Mouse (Mus musculus) left cerebral cortex, postnatal 14 days (tissue): ENCODE results near the gene Nme3. TPM values are rescaled to one million over a fixed set of nuclear protein-coding genes. Genes with fewer than 3 reads are reported as not detected.

Experiments
- DNase-seq, 2 experiments: peaks; one replicate each; pipeline ENCODE4 v3.0.0; 2021 to 2022; ENCODE audit warnings: low spot score in 2 of 2, mixed read lengths in 1 of 2
- intact Hi-C: fragments of 180-260 bp; cut with DNase I; formaldehyde crosslinking; loops from one replicate; pipeline ENCODE4 v1.15.1; 2025
- total RNA-seq, 2 experiments: library from RNA; stranded (reverse); gene quantifications; 2 replicates each; pipeline ENCODE4 v1.2.3; 2021

Nme3 gene
- total RNA-seq, 2 experiments from 2014 or later = 40.3 to 44.6 TPM

DNA sequence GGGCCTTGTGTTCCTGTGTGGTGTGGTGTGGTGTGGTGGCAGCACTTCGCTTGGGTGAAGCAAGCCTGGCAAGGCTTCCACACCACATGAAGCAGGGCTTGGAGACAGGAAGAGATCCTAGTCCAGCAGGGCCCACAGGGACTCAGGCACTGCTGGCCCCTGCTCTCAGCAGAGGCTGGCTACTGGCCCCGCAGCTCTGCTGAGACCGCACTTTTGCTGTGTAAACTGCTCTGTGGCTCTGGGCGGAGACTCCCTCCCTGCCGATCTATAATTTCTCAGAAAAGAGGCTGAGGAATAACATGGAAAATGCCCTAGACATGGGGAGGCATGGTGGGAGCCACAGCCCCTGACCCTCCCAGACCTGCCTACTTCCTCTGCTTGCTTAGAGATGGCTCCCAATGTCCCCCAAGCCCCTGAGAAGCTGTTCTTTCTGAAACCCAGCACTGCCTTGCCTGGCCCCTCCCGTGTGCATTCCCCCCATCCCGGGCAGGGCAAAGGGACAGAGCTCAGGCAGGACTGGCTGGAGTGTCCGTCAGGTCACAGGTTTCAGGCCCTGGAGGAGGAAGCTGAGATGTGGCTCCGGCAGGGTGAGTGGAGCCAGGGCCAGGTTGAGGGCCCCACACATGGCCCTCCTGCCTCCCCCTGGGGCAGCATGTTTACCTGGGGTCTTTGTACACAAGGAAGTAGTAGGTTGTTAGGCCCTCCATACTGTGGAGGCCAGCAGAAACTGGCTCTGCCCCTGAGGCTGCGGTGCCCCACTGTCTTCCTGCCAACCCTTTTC, 18.8 kb upstream of the Nme3 start:
- DNase-seq = no peak
- intact Hi-C loops = no loop called here

DNA sequence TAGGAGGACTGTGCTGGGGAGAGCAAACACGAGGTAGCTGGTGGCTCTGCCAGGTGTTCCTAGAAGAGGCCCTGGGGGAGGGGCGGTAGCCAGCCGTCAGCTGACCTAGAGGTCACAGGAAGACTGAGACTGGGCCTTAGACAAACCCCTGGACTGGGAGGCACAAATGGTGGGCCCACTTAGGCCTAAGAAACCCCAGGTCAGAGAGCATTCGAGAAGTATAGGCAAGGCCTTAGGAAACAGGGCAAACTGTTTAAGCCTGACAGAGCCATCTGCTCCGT, 18.2 kb upstream of the Nme3 start:
- intact Hi-C loops = no loop called here
- no peak for DNase-seq

DNA sequence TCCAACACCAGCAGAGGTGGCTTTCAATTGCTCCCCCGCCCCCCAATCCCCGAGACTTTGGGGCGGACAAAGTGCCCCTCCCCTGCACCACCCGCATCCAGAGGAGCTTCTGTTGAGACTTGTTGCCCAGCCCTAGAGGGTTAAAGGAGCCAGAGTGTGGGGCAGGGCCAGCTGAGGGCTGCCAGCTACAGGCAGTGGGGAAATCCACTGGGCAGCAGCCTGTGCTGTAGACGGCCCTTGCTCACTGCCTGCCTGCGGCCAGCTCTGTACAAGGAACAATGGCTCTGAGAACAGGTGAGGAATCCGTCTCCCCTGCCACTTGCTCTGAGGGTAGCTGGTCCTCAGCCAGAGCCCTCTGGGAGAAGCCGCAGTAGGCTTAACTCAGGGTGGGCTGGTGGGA, 17.8 kb upstream of the Nme3 start:
- intact Hi-C loops = no loop called here
- DNase-seq = no peak

DNA sequence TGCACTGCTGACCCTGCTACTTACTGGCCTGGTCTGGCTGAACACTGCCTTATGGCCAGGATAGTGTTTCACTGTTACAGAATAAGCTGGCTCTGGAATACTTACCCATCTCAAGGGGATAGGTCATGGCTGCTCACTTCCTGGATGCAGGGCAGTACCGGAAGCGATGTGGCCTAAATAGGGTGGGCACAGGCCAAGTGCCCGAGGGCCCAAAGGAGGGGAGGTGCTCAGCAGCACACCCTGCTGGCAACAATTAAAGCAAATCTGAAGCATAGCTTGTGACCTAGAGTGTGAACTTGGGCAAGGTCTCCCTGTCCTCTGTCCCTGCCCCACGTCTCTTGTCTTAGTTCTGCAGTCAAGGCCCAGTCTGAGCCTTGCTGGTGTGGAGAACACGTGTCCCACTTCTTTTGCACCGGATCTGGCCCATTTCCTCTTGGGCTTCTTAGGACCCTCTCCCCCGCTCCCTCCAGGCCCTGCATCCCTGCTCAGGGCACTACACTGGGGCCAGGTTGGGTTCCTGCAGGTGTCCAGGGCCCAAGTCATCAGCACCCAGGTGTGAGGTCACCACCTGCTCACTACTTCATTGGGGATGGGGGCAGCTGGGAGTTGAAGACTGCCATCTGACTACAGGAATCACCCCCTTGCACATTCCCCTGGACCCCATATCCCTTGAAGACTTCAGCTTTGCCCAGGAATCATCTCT, 14.4 kb upstream of the Nme3 start:
- no peak for DNase-seq
- intact Hi-C loops = loop anchor here (5.0 kb wide), 1 partner anchor 135 kb away; no protein-coding TSS in a partner anchor

DNA sequence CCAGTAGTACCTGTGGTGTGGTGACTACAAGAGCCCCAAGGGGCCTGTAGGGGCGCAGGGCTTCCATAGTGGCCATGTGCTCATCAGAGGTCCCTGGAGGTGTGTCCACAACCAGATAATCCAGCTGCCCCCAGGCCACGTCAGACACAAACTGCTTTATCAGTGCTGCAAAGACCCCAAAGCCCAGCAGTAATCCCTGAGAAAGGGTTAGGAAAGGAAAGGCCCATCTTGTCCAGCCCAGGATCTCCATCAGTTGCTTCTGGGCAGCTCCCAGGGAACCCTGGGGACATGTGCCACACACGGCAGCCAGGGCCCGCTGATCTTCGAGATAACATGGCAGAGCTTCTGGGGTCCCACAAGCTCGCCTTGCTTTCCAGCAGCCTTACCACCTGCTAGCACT, 11.9 kb upstream of the Nme3 start:
- intact Hi-C loops = loop anchor here (5.0 kb wide), 1 partner anchor 137 kb away; no protein-coding TSS in a partner anchor
- DNase-seq = no peak

DNA sequence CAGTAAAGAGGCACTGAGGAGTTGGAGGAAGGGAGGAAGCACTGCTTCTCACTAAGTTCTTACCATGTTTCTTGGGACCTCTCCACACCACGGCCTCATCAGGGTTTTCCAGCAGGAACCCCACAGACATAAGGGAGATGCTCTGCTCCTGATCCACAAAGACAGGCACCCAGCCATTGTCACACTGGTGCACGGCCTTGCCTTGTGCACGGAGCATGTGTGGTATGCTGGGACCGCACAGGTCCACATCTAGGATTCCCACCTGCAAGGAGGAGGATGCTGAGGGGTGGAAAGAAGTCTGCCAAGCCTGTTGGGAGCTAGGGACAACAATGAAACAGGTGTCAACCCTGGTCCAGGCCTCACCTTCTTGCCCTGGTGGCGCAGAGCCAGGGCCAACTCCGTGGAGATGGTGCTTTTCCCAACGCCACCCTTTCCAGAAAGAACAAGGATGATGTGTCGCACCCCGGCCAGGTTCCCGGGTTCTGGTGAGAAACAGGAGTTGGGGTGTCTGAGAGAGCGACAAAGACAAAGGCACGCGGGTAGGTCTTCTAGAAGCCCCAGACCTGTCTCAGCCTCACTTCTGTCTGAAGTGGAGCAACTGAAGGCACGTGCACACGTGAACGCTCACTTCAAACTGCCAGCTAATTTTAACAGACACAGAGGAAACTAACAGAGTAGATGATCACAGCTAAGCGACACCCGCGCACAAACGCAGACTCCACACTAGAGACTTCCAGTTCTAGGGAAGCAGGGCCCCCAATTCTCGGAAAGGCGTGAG, 10.8 kb upstream of the Nme3 start:
- no peak for DNase-seq
- intact Hi-C loops = no loop called here

DNA sequence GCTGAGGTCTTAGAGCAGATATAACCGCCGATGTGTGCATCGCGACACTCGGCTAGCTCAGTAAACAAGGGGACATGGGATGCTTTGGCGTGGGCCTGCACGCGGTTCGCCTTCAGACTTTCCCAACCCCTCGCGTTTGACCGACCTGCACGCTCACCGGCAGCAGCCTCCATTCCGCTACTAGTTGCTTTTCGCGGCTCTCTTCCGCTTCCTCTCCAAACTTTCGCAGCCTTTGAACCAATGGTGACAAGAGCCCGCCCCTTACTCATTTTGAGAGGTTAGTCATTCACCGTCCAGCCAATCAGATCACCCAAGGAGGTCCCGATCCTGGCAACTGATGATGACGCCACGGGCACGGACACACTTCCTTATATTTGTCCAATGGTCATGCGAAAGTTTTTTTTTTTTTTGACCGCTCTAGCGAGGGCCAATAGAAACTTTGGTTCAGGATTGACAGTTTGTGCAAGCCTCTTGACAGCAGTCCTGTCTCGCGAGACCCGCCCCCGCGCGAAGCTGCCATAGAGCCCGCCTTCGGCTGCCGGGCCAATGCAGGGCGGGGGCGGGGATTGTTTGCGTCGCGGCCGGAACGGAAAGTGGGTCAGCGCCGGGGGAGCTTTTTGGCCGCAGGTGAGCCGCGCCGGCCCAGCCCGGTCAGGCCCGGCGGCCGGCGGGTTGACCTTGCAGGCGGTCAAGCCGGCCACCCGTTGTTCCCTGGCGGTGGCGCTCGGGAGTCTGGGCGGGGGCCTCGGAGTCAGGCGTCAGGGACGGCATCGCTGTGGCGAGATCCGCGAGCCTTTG, 10.0 kb upstream of the Nme3 start, which contains the start of the genes Nubp2 and Spsb3:
Nubp2 (minus strand) TSS at position 216 of the 798 bp plus-strand sequence.
Spsb3 (plus strand) TSS at position 510 of the 798 bp plus-strand sequence.
- peak; percentile 99 to 100 for DNase-seq
- intact Hi-C loops = no loop called here

DNA sequence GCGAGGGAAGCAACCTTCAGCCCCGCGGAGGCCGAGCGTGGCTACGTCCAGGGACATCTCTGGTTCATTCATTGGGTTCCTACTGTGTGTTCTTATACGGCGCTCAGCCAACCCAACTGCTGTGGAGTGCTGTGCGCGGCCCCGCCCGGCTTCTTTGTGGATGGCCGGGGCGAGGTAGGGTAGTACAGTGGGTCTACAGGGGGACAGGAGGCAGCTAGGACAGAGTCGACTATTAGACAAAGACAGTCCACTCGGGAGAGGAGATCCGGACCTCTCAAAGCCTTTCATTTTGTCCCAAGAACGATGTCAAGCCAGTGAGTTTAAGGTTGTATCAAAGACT, 9.4 kb upstream of the Nme3 start:
- no peak for DNase-seq
- intact Hi-C loops = no loop called here

DNA sequence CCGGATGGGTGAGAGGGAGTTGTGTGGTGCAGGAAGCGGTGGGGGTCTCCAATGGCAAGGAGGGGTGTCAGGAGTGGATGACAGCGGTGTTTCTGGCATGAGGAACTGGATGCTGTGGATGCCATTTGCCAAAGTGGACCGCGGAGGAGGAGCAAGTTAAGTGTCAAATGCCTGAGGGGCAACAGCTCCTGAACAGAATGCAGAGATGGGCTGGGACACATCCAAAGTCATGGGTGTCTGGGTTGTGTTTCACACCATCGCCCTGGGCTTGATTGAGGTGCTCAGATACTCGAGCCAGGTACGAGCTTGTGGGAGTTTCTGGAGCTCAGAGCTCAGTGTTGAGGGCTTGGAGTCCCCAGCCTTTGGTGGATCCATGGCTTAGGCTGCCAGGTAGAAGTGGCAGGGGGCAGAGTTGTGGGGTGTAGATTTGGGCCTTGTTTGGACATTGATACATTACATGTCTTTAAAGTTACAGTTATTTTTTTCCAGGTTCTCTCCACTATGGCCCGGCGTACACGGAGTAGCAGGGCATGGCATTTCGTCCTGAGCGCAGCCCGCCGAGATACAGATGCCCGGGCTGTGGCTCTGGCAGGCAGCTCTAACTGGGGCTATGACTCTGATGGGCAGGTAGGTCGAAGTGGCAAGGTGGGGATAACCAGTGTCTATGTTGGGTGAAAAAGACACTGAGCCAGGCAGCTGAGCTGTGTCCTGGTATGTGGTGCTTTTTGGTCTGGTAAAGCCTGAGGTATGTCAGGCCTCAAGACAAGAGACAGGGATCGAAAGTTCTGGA, 8.8 kb upstream of the Nme3 start:
- DNase-seq = no peak
- intact Hi-C loops = no loop called here

DNA sequence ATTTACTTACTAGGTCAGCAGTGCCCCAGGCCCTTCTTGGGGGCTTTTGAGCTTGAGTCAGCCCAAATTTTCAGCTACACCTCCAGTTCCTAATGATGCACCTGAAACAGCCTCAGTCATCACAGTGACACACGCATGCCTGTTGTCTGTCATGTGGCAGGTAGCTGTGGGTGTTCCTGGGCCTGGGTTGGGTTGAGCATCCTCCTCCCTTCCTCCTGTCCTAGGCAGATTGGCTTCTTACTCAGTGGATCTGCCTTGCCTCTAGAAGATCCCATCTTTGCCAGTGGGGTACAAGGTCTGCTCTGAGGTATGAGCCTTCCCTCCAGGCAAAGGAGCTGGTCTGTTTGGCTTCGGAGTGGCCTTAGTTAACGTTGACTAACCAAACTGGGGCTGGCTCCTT, 7.4 kb upstream of the Nme3 start:
- intact Hi-C loops = no loop called here
- DNase-seq = no peak

DNA sequence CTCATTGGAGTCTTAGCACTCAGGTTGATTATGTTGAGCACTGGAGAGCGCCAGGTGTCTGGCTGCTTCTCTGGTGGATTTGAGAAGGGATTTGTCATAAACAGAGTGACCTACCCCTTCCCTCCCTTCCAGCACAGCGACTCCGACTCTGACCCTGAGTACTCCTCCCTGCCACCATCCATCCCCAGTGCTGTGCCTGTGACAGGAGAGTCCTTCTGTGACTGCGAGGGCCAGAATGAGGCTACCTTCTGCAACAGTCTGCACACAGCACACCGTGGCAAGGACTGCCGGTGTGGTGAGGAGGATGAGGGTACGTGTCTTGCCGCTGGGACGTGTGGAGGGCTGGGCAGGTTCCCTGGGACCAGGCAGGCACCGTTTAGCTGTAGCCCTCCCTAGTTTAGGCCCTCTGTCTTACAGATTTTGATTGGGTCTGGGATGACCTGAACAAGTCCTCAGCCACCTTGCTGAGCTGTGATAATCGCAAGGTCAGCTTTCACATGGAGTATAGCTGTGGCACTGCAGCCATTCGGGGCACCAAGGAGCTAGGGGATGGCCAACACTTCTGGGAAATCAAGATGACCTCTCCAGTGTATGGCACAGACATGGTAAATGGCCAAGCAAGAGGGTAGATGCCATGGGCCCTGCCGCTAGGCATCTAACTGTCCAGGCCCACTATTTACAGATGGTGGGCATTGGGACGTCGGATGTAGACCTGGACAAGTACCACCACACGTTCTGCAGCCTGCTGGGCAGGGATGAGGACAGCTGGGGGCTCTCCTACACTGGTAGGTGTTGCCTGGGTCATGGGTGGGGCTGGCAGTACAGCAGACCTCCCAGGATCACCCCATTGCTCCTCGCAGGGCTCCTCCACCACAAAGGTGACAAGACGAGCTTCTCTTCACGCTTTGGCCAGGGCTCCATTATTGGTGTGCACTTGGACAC, 5.9 kb upstream of the Nme3 start:
- intact Hi-C loops = no loop called here
- DNase-seq = no peak

DNA sequence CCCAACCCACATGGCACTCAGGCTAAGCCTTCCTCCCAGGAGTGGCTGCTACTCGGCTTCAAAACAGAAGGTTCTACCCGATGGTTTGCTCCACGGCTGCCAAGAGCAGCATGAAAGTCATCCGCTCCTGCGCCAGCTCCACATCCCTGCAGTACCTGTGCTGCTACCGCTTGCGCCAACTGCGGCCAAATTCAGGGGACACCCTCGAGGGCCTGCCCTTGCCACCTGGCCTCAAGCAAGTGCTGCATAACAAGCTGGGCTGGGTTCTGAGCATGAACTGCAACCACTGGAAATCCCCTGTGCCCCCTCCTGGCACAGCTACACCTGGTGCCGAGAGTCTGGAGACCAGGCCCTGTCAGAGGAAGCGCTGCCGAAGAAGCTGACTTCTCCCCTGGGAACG, 5.0 kb upstream of the Nme3 start:
- no peak for DNase-seq
- intact Hi-C loops = no loop called here

DNA sequence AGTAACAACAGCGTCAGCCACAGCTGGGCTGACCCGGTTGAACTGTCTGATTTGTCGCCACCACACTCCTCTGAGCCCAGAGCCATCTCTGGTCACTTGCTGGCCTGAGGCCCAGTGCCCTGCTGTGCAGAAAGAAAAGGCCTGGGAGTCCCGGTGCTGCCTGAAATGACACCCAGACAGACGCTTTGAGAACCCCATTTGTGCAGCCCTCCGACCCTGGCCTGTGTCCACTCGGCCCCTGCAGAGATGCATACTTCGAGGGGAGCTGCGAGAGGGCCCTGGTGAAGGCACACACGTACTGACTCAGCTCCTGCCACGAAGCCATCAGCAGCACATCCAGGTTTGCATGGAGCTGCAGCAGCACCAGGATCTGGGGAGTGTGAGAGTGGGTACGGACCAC, 3.5 kb upstream of the Nme3 start:
- intact Hi-C loops = no loop called here
- no peak for DNase-seq

DNA sequence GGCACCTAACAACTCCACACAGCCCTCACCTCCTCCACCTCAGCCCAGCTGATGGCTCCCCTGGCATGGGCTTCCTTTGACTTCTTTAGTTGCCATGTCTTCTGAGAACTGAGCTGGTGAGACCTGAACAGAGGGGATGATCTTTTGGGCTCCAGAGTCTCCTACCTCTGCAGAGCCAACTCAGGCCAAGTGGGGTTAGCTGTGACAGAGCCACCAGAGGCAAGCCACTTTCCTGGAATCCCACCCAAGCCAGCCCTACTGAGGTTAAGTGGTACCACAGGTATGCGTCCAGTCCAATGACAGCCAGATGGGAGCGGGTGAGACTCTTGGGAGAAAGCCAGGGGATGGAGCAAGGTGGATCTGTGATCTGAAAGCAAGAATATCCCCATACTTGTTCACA, 3.0 kb upstream of the Nme3 start:
- DNase-seq = no peak
- intact Hi-C loops = no loop called here

DNA sequence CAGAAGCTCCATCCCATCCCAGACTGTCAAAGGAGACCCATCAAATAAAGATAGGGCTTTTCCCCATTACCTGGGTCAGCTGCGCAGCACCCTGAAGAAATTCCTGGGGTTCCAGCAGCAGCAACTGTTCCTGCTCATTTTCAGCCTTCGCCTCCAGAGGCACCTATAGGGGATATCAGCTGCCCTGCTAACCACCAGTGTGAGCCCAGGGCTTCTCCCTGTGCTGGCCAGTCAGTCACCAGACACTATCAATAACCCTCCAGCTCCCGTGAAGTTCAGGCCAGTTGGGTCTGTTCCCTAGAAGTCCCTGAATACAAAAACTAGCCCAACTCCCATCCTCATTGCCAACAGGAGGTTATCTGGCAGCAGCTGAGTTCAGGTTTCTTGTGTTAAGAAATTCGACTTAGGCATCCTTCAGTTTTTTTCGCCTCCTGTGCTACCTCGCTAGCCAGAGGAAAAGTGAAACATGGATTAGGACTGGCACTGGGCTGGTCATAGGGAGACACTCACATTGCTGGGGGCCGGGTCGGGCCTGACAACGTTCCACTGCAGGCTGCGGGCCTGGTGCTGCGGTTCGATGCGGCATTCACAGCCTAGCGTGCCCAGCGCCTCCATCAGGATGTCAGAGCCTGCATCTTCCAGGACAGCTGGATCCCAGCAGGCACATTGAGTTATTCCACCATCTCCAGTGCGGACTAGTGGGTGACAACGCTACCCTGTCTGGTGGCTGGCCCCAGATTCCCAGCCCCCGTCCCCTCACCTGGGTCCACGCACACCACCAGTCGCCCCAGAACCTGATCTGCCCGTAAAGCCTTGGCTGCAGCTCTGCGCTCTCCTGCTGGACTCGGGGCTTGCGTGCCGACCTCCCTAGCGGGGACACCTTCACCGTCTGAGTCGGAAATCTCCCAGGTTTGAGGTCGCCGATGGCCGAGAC, 2.0 kb upstream of the Nme3 start:
- intact Hi-C loops = no loop called here
- DNase-seq = no peak

DNA sequence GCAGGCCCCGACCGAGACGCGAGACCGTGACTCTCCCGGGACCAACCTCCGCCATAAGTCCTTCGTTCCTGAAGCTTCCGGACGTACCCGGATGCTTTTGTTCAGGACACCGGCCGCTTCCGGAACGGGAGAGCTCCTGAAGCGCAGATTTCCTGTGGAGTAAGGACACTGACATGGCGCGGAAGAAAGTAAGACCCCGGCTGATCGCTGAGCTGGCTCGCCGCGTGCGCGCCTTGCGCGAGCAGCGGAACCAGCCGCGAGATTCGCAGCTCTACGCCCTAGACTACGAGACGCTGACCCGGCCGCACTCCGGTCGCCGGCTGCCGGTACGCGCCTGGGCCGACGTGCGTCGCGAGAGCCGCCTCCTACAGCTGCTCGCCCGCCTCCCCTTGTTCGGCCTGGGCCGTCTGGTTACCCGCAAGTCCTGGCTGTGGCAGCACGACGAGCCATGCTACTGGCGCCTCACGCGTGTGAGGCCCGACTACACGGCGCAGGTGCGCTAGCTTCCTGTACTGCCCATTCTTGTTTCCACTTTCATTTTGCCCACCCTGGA, 1.2 kb upstream of the Nme3 start, which contains the start of the genes Eme2 and Mrps34:
Eme2 (minus strand) TSS at position 93 of the 553 bp plus-strand sequence.
Mrps34 (plus strand) TSS at position 122 of the 553 bp plus-strand sequence.
- intact Hi-C loops = no loop called here

More for the DNA sequence above, 1.2 kb upstream of the Nme3 start, which contains the start of the genes Eme2 and Mrps34:
- peak; percentile 86 to 87 for DNase-seq
